Mouse (Mus musculus): ENCODE results near the gene Cnbd2. TPM values are rescaled to one million over a fixed set of nuclear protein-coding genes. Genes with fewer than 3 reads are reported as not detected.
A peak's percentile ranks its signal among the peaks of the same experiment; 100 is the strongest.
"Not testable (repeated sequence)": the region's sequence is repeated elsewhere in the genome, so short reads cannot be mapped to it uniquely, and the experiment has no call there.

Cnbd2 gene
- polyA plus RNA-seq, 1 experiment from 2014 or later: 2.2 TPM

GRCm38 (mm10) chr2:156381350-156381749, 69.3 kb downstream of the Cnbd2 start:
- H3K4me3 ChIP-seq (ENCODE audit: low read length): no peak overlapping the region
- no peak for ATAC-seq (replicated peaks; ENCODE audit: extremely low read depth, insufficient read depth, low FRiP score)
- H3K27ac ChIP-seq (ENCODE audit: low read length): no peak overlapping the region
- H3K4me2 ChIP-seq (ENCODE audit: low read depth, low read length): no peak overlapping the region
- H3K27me3 ChIP-seq (ENCODE audit: control insufficient read depth, insufficient read depth, low read length): no peaks in the 10 kb centered on the region
- no peak overlapping the region for H3K9ac ChIP-seq (ENCODE audit: low read length)
- no peaks in the 10 kb centered on the region for H3K4me1 ChIP-seq (ENCODE audit: control insufficient read depth, insufficient read depth, low read length)
- H3K9me3 ChIP-seq (replicated peaks; ENCODE audit: control insufficient read depth, low read length): no peaks in the 10 kb centered on the region
- no peaks in the 10 kb centered on the region for H3K36me3 ChIP-seq (ENCODE audit: control insufficient read depth, insufficient read depth)
- 65% methylated on average over 4 of the region's 4 CpGs for WGBS

DNA sequence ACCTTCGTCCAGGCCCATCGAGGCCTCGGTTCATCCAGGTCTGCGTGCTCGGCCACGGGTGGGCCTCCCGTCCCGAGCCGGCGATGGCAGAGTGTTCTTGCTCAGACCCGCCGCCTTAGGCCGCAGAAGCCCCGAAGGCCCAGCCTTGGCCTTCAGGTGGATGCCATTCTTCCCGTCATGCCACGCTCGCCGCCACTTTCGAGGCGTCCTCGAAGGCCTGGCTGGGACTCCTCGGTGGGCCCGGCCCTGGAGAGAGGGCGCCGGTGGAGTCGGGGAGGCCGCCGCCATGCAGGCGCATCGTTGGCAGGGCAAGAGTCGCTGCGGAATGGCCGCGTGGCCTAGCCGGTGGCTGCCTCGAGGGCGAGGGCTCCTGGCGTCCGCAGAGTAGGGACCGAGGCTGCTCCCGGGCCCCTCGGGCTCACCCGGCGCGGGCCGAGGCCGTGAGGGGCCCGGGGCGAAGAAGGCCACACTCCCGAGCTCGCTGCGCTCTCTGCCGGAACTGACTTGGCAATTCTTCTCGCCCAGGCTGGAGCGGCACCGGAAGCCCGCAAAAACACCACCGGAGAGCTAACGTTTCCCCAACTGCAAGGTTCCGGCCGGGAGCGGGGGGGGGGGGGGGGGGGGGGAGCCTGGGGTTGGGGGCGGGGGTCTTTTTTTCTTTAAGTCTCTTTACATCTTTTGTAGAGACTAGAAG, 80.5 kb downstream of the Cnbd2 start:
- WGBS: 0% methylated on average over 5 of the region's 63 CpGs
- H3K27ac ChIP-seq (ENCODE audit: low read length): peak overlapping the region; percentile 61

DNA sequence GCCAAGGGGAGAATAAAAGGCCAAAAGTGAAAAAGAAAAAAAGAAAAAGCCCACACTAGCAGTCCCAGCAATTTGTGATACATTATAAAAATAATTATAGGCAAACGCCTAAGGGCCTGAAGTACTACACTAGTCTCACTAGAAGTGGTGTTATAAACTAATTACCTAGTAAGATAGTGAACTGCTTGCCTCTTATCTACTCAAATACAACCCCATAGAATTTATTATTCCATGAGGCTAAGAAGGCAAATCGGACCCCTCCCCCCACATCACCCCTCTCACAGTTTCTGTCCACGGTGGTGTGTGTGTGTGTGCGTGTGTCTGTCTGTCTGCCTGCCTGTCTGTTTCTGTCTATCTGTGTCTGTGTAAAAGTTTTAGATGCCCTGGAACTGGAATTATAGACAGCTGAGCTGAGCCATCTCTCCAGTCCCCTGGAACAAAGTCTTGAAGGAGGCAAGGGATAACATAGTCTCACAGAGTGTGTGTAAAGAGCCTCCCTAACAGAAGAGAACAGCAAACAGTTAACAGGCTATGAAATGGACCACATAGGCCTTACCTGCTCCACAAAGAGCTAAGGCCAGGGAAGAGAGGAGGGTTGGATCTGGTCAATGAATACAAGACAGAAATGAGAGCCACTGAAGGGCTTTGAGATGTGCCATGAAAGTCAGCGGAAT, 81.2 kb downstream of the Cnbd2 start:
- Histone ChIP-seq H3K9ac (ENCODE audit: low read length) (peak overlapping the region; percentile 65; the same call in 1 of the 2 replicates), H3K9me3 (replicated peaks; ENCODE audit: control insufficient read depth, low read length) (no peaks in the 10 kb centered on the region), H3K36me3 (ENCODE audit: control insufficient read depth, insufficient read depth) (no peaks in the 10 kb centered on the region), H3K4me2 (ENCODE audit: low read depth, low read length) (peak overlapping the region; percentile 55), H3K4me3 (ENCODE audit: low read length) (peak overlapping the region; percentile 47), H3K27ac (ENCODE audit: low read length) (no peak overlapping the region; the same call in 1 of the 2 replicates), H3K4me1 (ENCODE audit: control insufficient read depth, insufficient read depth, low read length) (peaks cover 7% of the 10 kb centered on the region), H3K27me3 (ENCODE audit: control insufficient read depth, insufficient read depth, low read length) (no peaks in the 10 kb centered on the region)
- 65% methylated on average over 5 of the region's 5 CpGs for WGBS
- no peak; the same call in 1 of the 2 replicates for ATAC-seq (replicated peaks; ENCODE audit: extremely low read depth, insufficient read depth, low FRiP score)

More for the DNA sequence above, 80.5 kb downstream of the Cnbd2 start:
- H3K4me1 ChIP-seq (ENCODE audit: control insufficient read depth, insufficient read depth, low read length); H3K27me3 ChIP-seq (ENCODE audit: control insufficient read depth, insufficient read depth, low read length); H3K9me3 ChIP-seq (replicated peaks; ENCODE audit: control insufficient read depth, low read length); H3K36me3 ChIP-seq (ENCODE audit: control insufficient read depth, insufficient read depth): not testable (repeated sequence)
- Histone ChIP-seq H3K9ac (ENCODE audit: low read length) (peak overlapping the region; percentile 65), H3K4me3 (ENCODE audit: low read length) (peak overlapping the region; percentile 47), H3K4me2 (ENCODE audit: low read depth, low read length) (peak overlapping the region; percentile 55)
- peak; percentile 89 for ATAC-seq (replicated peaks; ENCODE audit: extremely low read depth, insufficient read depth, low FRiP score)

GRCm38 (mm10) chr2:156394282-156394681, 82.2 kb downstream of the Cnbd2 start:
- ATAC-seq (replicated peaks; ENCODE audit: extremely low read depth, insufficient read depth, low FRiP score): no peak
- H3K4me3 ChIP-seq (ENCODE audit: low read length): no peak overlapping the region
- no peaks in the 10 kb centered on the region for H3K27me3 ChIP-seq (ENCODE audit: control insufficient read depth, insufficient read depth, low read length)
- H3K4me2 ChIP-seq (ENCODE audit: low read depth, low read length): no peak overlapping the region
- no peaks in the 10 kb centered on the region for H3K9me3 ChIP-seq (replicated peaks; ENCODE audit: control insufficient read depth, low read length)
- 90% methylated on average over 4 of the region's 4 CpGs for WGBS
- peaks cover 7% of the 10 kb centered on the region for H3K4me1 ChIP-seq (ENCODE audit: control insufficient read depth, insufficient read depth, low read length)
- no peaks in the 10 kb centered on the region for H3K36me3 ChIP-seq (ENCODE audit: control insufficient read depth, insufficient read depth)
- no peak overlapping the region for H3K27ac ChIP-seq (ENCODE audit: low read length)
- no peak overlapping the region for H3K9ac ChIP-seq (ENCODE audit: low read length)

GRCm38 (mm10) chr2:156396096-156396495, 84.0 kb downstream of the Cnbd2 start:
- Histone ChIP-seq H3K4me2 (ENCODE audit: low read depth, low read length) (no peak overlapping the region), H3K27ac (ENCODE audit: low read length) (no peak overlapping the region), H3K36me3 (ENCODE audit: control insufficient read depth, insufficient read depth) (no peaks in the 10 kb centered on the region), H3K4me1 (ENCODE audit: control insufficient read depth, insufficient read depth, low read length) (peaks cover 7% of the 10 kb centered on the region), H3K4me3 (ENCODE audit: low read length) (no peak overlapping the region), H3K9me3 (replicated peaks; ENCODE audit: control insufficient read depth, low read length) (no peaks in the 10 kb centered on the region), H3K9ac (ENCODE audit: low read length) (no peak overlapping the region), H3K27me3 (ENCODE audit: control insufficient read depth, insufficient read depth, low read length) (no peaks in the 10 kb centered on the region)
- ATAC-seq (replicated peaks; ENCODE audit: extremely low read depth, insufficient read depth, low FRiP score): no peak
- WGBS: 70% methylated on average over 2 of the region's 2 CpGs

GRCm38 (mm10) chr2:156397988-156398387, 85.9 kb downstream of the Cnbd2 start:
- ATAC-seq (replicated peaks; ENCODE audit: extremely low read depth, insufficient read depth, low FRiP score): no peak
- H3K4me2 ChIP-seq (ENCODE audit: low read depth, low read length): no peak overlapping the region
- 87% methylated on average over 7 of the region's 7 CpGs for WGBS

DNA sequence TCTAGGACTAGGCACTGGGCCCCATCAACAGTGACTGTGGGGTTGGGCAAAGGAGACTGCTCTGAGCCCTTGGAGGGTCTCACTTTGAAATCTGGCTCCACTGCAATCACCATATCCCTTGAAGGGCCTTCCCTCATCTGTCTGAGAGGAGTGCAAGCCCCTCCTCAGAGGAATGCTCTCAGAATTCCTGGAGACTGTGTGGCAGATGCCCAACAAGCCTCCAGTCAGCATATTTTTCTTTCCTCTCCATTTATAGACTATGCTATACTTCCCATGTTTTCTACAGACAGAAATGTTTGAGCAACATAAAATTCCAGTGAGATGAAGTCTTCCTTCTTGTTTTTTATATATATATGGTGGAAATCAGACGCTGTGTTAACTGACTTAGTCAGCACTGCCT, 87.4 kb downstream of the Cnbd2 start:
- no peak overlapping the region for H3K4me2 ChIP-seq (ENCODE audit: low read depth, low read length)
- WGBS: 61% methylated on average over 1 of the region's 1 CpGs
- no peaks in the 10 kb centered on the region for H3K4me1 ChIP-seq (ENCODE audit: control insufficient read depth, insufficient read depth, low read length)
- H3K27ac ChIP-seq (ENCODE audit: low read length): no peak overlapping the region
- ATAC-seq (replicated peaks; ENCODE audit: extremely low read depth, insufficient read depth, low FRiP score): no peak
- H3K4me3 ChIP-seq (ENCODE audit: low read length): no peak overlapping the region
- no peaks in the 10 kb centered on the region for H3K27me3 ChIP-seq (ENCODE audit: control insufficient read depth, insufficient read depth, low read length)
- H3K9ac ChIP-seq (ENCODE audit: low read length): no peak overlapping the region
- no peaks in the 10 kb centered on the region for H3K36me3 ChIP-seq (ENCODE audit: control insufficient read depth, insufficient read depth)
- H3K9me3 ChIP-seq (replicated peaks; ENCODE audit: control insufficient read depth, low read length): no peaks in the 10 kb centered on the region

More at GRCm38 (mm10) chr2:156397988-156398387, 85.9 kb downstream of the Cnbd2 start:
- peaks cover 6% of the 10 kb centered on the region for H3K4me1 ChIP-seq (ENCODE audit: control insufficient read depth, insufficient read depth, low read length)
- no peak overlapping the region for H3K27ac ChIP-seq (ENCODE audit: low read length)
- no peak overlapping the region for H3K9ac ChIP-seq (ENCODE audit: low read length)
- no peak overlapping the region for H3K4me3 ChIP-seq (ENCODE audit: low read length)
- no peaks in the 10 kb centered on the region for H3K36me3 ChIP-seq (ENCODE audit: control insufficient read depth, insufficient read depth)
- H3K27me3 ChIP-seq (ENCODE audit: control insufficient read depth, insufficient read depth, low read length): no peaks in the 10 kb centered on the region
- H3K9me3 ChIP-seq (replicated peaks; ENCODE audit: control insufficient read depth, low read length): no peaks in the 10 kb centered on the region

- Histone ChIP-seq H3K4me2 (ENCODE audit: low read depth, low read length) (no peak overlapping the region), H3K4me3 (ENCODE audit: low read length) (no peak overlapping the region), H3K27me3 (ENCODE audit: control insufficient read depth, insufficient read depth, low read length) (no peaks in the 10 kb centered on the region), H3K9me3 (replicated peaks; ENCODE audit: control insufficient read depth, low read length) (no peaks in the 10 kb centered on the region), H3K27ac (ENCODE audit: low read length) (no peak overlapping the region), H3K4me1 (ENCODE audit: control insufficient read depth, insufficient read depth, low read length) (no peaks in the 10 kb centered on the region), H3K36me3 (ENCODE audit: control insufficient read depth, insufficient read depth) (no peaks in the 10 kb centered on the region), H3K9ac (ENCODE audit: low read length) (no peak overlapping the region)
- WGBS: 6% methylated on average over 9 of the region's 9 CpGs
- ATAC-seq (replicated peaks; ENCODE audit: extremely low read depth, insufficient read depth, low FRiP score): no peak
Observed at GRCm38 (mm10) chr2:156401331-156401730, 89.2 kb downstream of the Cnbd2 start.

GRCm38 (mm10) chr2:156402036-156402435, 89.9 kb downstream of the Cnbd2 start:
- Histone ChIP-seq H3K27ac (ENCODE audit: low read length) (no peak overlapping the region), H3K4me2 (ENCODE audit: low read depth, low read length) (no peak overlapping the region), H3K9me3 (replicated peaks; ENCODE audit: control insufficient read depth, low read length) (no peaks in the 10 kb centered on the region), H3K27me3 (ENCODE audit: control insufficient read depth, insufficient read depth, low read length) (no peaks in the 10 kb centered on the region), H3K9ac (ENCODE audit: low read length) (no peak overlapping the region), H3K4me1 (ENCODE audit: control insufficient read depth, insufficient read depth, low read length) (no peaks in the 10 kb centered on the region), H3K4me3 (ENCODE audit: low read length) (no peak overlapping the region), H3K36me3 (ENCODE audit: control insufficient read depth, insufficient read depth) (no peaks in the 10 kb centered on the region)
- no peak for ATAC-seq (replicated peaks; ENCODE audit: extremely low read depth, insufficient read depth, low FRiP score)
- WGBS: 70% methylated on average over 3 of the region's 3 CpGs
